17 mouse cellular contexts compared by ENCODE assay signal in genomic region chr15:97462587-97462986, GRCm38 (mm10).
DNase-seq lines count a peak whose midpoint lies in the region; ATAC-seq and TF ChIP-seq lines count a peak whose summit lies in the region.
"Had no signal": no experiment of that assay in that cellular context is flagged by ENCODE, and none has a peak within 500 bp of the region (broad histone marks: within the 10 kb centered on the region; RNA-seq: fewer than 3 reads in every experiment).

No protein-coding gene starts in this region.

- no peak overlapping the region for H3K4me2 ChIP-seq in heart, postnatal 0 days (ENCODE audit: low read depth, low read length)
- H3K4me2 ChIP-seq in lung, embryonic 14.5 days = no peak overlapping the region
- H3K4me2 ChIP-seq: heart, embryonic 11.5 days; kidney, embryonic 15.5 days; liver, embryonic 12.5 days; lung, embryonic 15.5 days; midbrain, embryonic 13.5 days; neural tube, embryonic 12.5 days had no signal

- no peaks in the 10 kb centered on the region for H3K4me1 ChIP-seq in heart, postnatal 0 days (ENCODE audit: control insufficient read depth, insufficient read depth)
- H3K4me1 ChIP-seq in lung, embryonic 14.5 days (ENCODE audit: insufficient read depth) = 0 out of 2 replicates have a peak, but pooled peaks cover 2% of the 10 kb centered on the region
- H3K4me1 ChIP-seq in lung, adult 2 months (ENCODE audit: control insufficient read depth, insufficient read depth, low read length) = no peaks in the 10 kb centered on the region
- H3K4me1 ChIP-seq in olfactory bulb, adult 2 months (ENCODE audit: control insufficient read depth, insufficient read depth, low read length) = peaks cover 8% of the 10 kb centered on the region; the same call in 1 of the 2 replicates
- H3K4me1 ChIP-seq: midbrain, embryonic 13.5 days had no signal

- no peak overlapping the region for H3K4me3 ChIP-seq in heart, postnatal 0 days (ENCODE audit: low read depth, low read length)
- H3K4me3 ChIP-seq in lung, embryonic 14.5 days (ENCODE audit: low read depth, low read length) = no peak overlapping the region
- H3K4me3 ChIP-seq in lung, adult 2 months (replicated peaks; ENCODE audit: extremely low read depth, low read depth, low read length) = no peak overlapping the region
- no peak overlapping the region for H3K4me3 ChIP-seq in olfactory bulb, adult 2 months (ENCODE audit: insufficient read depth, low read depth, low read length)
- H3K4me3 ChIP-seq: kidney, embryonic 15.5 days; liver, embryonic 12.5 days; lung, embryonic 15.5 days; midbrain, embryonic 13.5 days; neural tube, embryonic 12.5 days had no signal

- no peak for TF ChIP-seq EP300 in heart, postnatal 0 days (IDR thresholded peaks at IDR 0.05; ENCODE audit: low read depth)

- TF ChIP-seq CTCF in heart, postnatal 0 days (IDR thresholded peaks at IDR 0.05; ENCODE audit: low read depth) = no peak
- TF ChIP-seq CTCF in lung, embryonic 14.5 days (IDR thresholded peaks at IDR 0.05; ENCODE audit: low read depth) = no peak
- TF ChIP-seq CTCF in lung, adult 2 months (IDR thresholded peaks at IDR 0.05; ENCODE audit: insufficient read depth, low read length) = no peak
- TF ChIP-seq CTCF in olfactory bulb, adult 2 months (IDR thresholded peaks at IDR 0.05; ENCODE audit: insufficient read depth, low read depth, low read length) = no peak

- DNase-seq in heart, postnatal 0 days (ENCODE audit: low spot score) = peak; percentile 12
- DNase-seq in heart, postnatal 36 days = no peak
- peak; percentile 37 for DNase-seq in lung, embryonic 14.5 days
- DNase-seq in lung, adult 2 months = no peak
- DNase-seq in NIH3T3 (ENCODE audit: low read depth) = peak; percentile 76
- DNase-seq in urinary bladder, postnatal 25 days (ENCODE audit: low spot score) = no peak
- DNase-seq: cerebellum, adult 2 months; layer of hippocampus, postnatal 36 days had no signal

- no peaks in the 10 kb centered on the region for H3K36me3 ChIP-seq in heart, postnatal 0 days (replicated peaks; ENCODE audit: control insufficient read depth, insufficient read depth, low read length)
- no peaks in the 10 kb centered on the region for H3K36me3 ChIP-seq in lung, embryonic 14.5 days (ENCODE audit: insufficient read depth)
- H3K36me3 ChIP-seq: kidney, embryonic 15.5 days; liver, embryonic 12.5 days; lung, embryonic 15.5 days; midbrain, embryonic 13.5 days; neural tube, embryonic 12.5 days had no signal

- ATAC-seq in heart, postnatal 0 days (ENCODE audit: insufficient read depth, low read depth) = no peak
- no peak for ATAC-seq in lung, embryonic 14.5 days (ENCODE audit: insufficient read depth)
- ATAC-seq: hindbrain, postnatal 0 days; intestine, postnatal 0 days; liver, embryonic 12.5 days; midbrain, embryonic 13.5 days had no signal

- no peak overlapping the region for H3K9ac ChIP-seq in heart, postnatal 0 days (replicated peaks; ENCODE audit: low read depth, low read length)
- H3K9ac ChIP-seq in lung, embryonic 14.5 days = no peak overlapping the region
- H3K9ac ChIP-seq: kidney, embryonic 15.5 days; liver, embryonic 12.5 days; lung, embryonic 15.5 days; midbrain, embryonic 13.5 days; neural tube, embryonic 12.5 days had no signal

- intact Hi-C loops in heart, postnatal 36 days (cut with DNase I) = no loop called here

- H3K27me3 ChIP-seq in heart, postnatal 0 days (ENCODE audit: control insufficient read depth, insufficient read depth, low read length) = no peaks in the 10 kb centered on the region
- H3K27me3 ChIP-seq in lung, embryonic 14.5 days (ENCODE audit: insufficient read depth, low read length) = no peaks in the 10 kb centered on the region
- H3K27me3 ChIP-seq: kidney, embryonic 15.5 days; lung, embryonic 15.5 days; midbrain, embryonic 13.5 days; neural tube, embryonic 12.5 days had no signal

- H3K9me3 ChIP-seq in heart, postnatal 0 days (replicated peaks; ENCODE audit: control insufficient read depth, low read length) = no peaks in the 10 kb centered on the region
- no peaks in the 10 kb centered on the region for H3K9me3 ChIP-seq in lung, embryonic 14.5 days (ENCODE audit: low read depth, low read length)
- H3K9me3 ChIP-seq: kidney, embryonic 15.5 days; liver, embryonic 12.5 days; lung, embryonic 15.5 days; midbrain, embryonic 13.5 days; neural tube, embryonic 12.5 days had no signal

- H3K27ac ChIP-seq in heart, postnatal 0 days (ENCODE audit: low read depth) = no peak overlapping the region
- no peak overlapping the region for H3K27ac ChIP-seq in lung, embryonic 14.5 days (ENCODE audit: low read depth)
- peak overlapping the region; percentile 71; the same call in 1 of the 2 replicates for H3K27ac ChIP-seq in olfactory bulb, adult 2 months (ENCODE audit: insufficient read depth, low read depth, low read length)
- H3K27ac ChIP-seq: hindbrain, postnatal 0 days; kidney, embryonic 15.5 days; liver, embryonic 12.5 days; lung, embryonic 15.5 days; midbrain, embryonic 13.5 days; neural tube, embryonic 12.5 days had no signal

- TF ChIP-seq POLR2A in lung, adult 2 months (IDR thresholded peaks at IDR 0.05; ENCODE audit: borderline replicate concordance, extremely low read depth, low read depth, low read length) = no peak
- no peak for TF ChIP-seq POLR2A in olfactory bulb, adult 2 months (IDR thresholded peaks at IDR 0.05; ENCODE audit: insufficient read depth, low read depth, low read length)

- 43% methylated on average over 2 of the region's 2 CpGs for WGBS in heart, postnatal 0 days
- 37% methylated on average over 2 of the region's 2 CpGs for WGBS in lung, embryonic 14.5 days
- WGBS in lung, adult 2 months = 44% methylated on average over 2 of the region's 2 CpGs
- WGBS in olfactory bulb, adult 2 months = 14% methylated on average over 2 of the region's 2 CpGs

Comparison
In these comparisons a context has a peak if more than half of its experiments do, and no peak if none do; other contexts are left out.
1. DNase-seq: peak in heart, postnatal 0 days (single experiment), lung, embryonic 14.5 days (single experiment) and NIH3T3 (single experiment); none in heart, postnatal 36 days (0 of 2), lung, adult 2 months (single experiment) and urinary bladder, postnatal 25 days (single experiment).